Mouse (Mus musculus): ENCODE measurements around the gene Rbms3.

The Rbms3 gene

GRCm38 (mm10) chr9:116876786-116877185 lies 752.9 kb downstream of the Rbms3 start:
- no peak for DNase-seq

GRCm38 (mm10) chr9:116873976-116874320 lies 755.8 kb downstream of the Rbms3 start:
- no peak for DNase-seq

- no peak for DNase-seq
Measured at GRCm38 (mm10) chr9:116873033-116873975, 756.4 kb downstream of the Rbms3 start.

GRCm38 (mm10) chr9:116872346-116872745 lies 757.4 kb downstream of the Rbms3 start:
- DNase-seq: no peak

- no peak for DNase-seq
Measured at GRCm38 (mm10) chr9:116871576-116871975, 758.1 kb downstream of the Rbms3 start.

GRCm38 (mm10) chr9:116866060-116866459 lies 763.7 kb downstream of the Rbms3 start:
- DNase-seq: no peak

- no peak for DNase-seq
Measured at GRCm38 (mm10) chr9:116863626-116864025, 766.1 kb downstream of the Rbms3 start.

- no peak for DNase-seq
Measured at GRCm38 (mm10) chr9:116862341-116862740, 767.4 kb downstream of the Rbms3 start.

GRCm38 (mm10) chr9:116857861-116858595 lies 771.7 kb downstream of the Rbms3 start:
- DNase-seq: no peak

GRCm38 (mm10) chr9:116857151-116857550 lies 772.6 kb downstream of the Rbms3 start:
- DNase-seq: no peak

GRCm38 (mm10) chr9:116855744-116856143 lies 774.0 kb downstream of the Rbms3 start:
- DNase-seq: no peak

- no peak for DNase-seq
Measured at GRCm38 (mm10) chr9:116848905-116849304, 780.8 kb downstream of the Rbms3 start.

- no peak for DNase-seq
Measured at GRCm38 (mm10) chr9:116848166-116848565, 781.5 kb downstream of the Rbms3 start.

GRCm38 (mm10) chr9:116847241-116848135 lies 782.2 kb downstream of the Rbms3 start:
- no peak for DNase-seq

GRCm38 (mm10) chr9:116834949-116835348 lies 794.8 kb downstream of the Rbms3 start:
- DNase-seq: no peak

GRCm38 (mm10) chr9:116833677-116834076 lies 796.0 kb downstream of the Rbms3 start:
- DNase-seq: no peak

GRCm38 (mm10) chr9:116832822-116833221 lies 796.9 kb downstream of the Rbms3 start:
- DNase-seq: no peak

- DNase-seq: no peak
Measured at GRCm38 (mm10) chr9:116831386-116831785, 798.3 kb downstream of the Rbms3 start.

- no peak for DNase-seq
Measured at GRCm38 (mm10) chr9:116829929-116830328, 799.8 kb downstream of the Rbms3 start.

- DNase-seq: no peak
Measured at GRCm38 (mm10) chr9:116821601-116822000, 808.1 kb downstream of the Rbms3 start.

GRCm38 (mm10) chr9:116817196-116817595 lies 812.5 kb downstream of the Rbms3 start:
- no peak for DNase-seq

GRCm38 (mm10) chr9:116814495-116815094 lies 815.1 kb downstream of the Rbms3 start:
- DNase-seq: no peak

All from cerebellum, postnatal 36 days (tissue).